Mouse (Mus musculus) hindbrain, postnatal 0 days (tissue): ENCODE data around the gene Cradd. TPM values are rescaled to one million over a fixed set of nuclear protein-coding genes. Genes with fewer than 3 reads are reported as not detected.

ENCODE experiments used
- ATAC-seq: fragments of 200-750 bp; cut with Nextera tagmentation; 2 replicates; pipeline ENCODE4 v1.8.0; 2017; ENCODE audit warnings: mild to moderate bottlenecking, moderate TSS enrichment, moderate library complexity
- DNase-seq: peaks from one replicate; pipeline ENCODE4 v3.0.0-alpha.2; 2015; ENCODE audit warnings: low spot score
- H3K27ac ChIP-seq: fragments of 300-500 bp; sonication (generic); 2 replicates; pipeline ENCODE4 v1.5.1; 2014; ENCODE audit warnings: mild to moderate bottlenecking
- H3K27me3 ChIP-seq: fragments of 300-500 bp; sonication (generic); 2 replicates; pipeline ENCODE4 v1.6.1; 2014; ENCODE audit warnings: low read length, mixed read lengths; ENCODE audit not compliant: insufficient read depth
- H3K36me3 ChIP-seq: fragments of 300-500 bp; sonication (generic); 2 replicates; pipeline ENCODE4 v1.6.1; 2014; ENCODE audit warnings: low read length, mixed read lengths; ENCODE audit not compliant: insufficient read depth
- H3K4me1 ChIP-seq: fragments of 300-500 bp; sonication (generic); 2 replicates; pipeline ENCODE4 v1.6.1; 2014; ENCODE audit warnings: antibody characterized with exemption, low read length, mixed read lengths; ENCODE audit not compliant: insufficient read depth
- H3K4me2 ChIP-seq: fragments of 300-500 bp; sonication (generic); 2 replicates; pipeline ENCODE4 v1.6.1; 2014; ENCODE audit warnings: low read depth, mild to moderate bottlenecking, low read length, moderate library complexity, mixed read lengths
- H3K4me3 ChIP-seq: fragments of 300-500 bp; sonication (generic); 2 replicates; pipeline ENCODE4 v1.5.1; 2014; ENCODE audit warnings: low read length
- H3K9ac ChIP-seq: fragments of 300-500 bp; sonication (generic); replicated peaks from 2 replicates; pipeline ENCODE4 v1.6.1; 2014; ENCODE audit warnings: mild to moderate bottlenecking, low read length, moderate library complexity, mixed read lengths
- H3K9me3 ChIP-seq: fragments of 300-500 bp; sonication (generic); 2 replicates; pipeline ENCODE4 v1.6.1; 2016; ENCODE audit warnings: low read length, mixed read lengths
- CTCF ChIP-seq: IDR thresholded peaks from 2 replicates; pipeline ENCODE4 v1.5.1; 2016; ENCODE audit warnings: antibody characterized with exemption, control low read depth, low read depth
- WGBS: fragments of 180-500 bp; shearing (Covaris S2); extraction: QIAGEN DNeasy Blood & Tissue Kit; methylation state at CpG from one replicate; pipeline ENCODE4 v1.1.7; 2014; 5-methylcytosine and 5-hydroxymethylcytosine counted together
- polyA plus RNA-seq: library from polyadenylated mRNA; unstranded; fragments of >200 nt; fragmentation: Nextera tagmentation; extraction: Ambion mirVana; gene quantifications from 2 replicates; pipeline ENCODE4 v1.2.1, GENCODE M21; 2015
- total RNA-seq: library from RNA; depleted of rRNA; stranded (reverse); fragments of >200 nt; gene quantifications from 2 replicates; pipeline ENCODE4 v1.2.3, GENCODE M21; 2014

The Cradd gene
- total and polyA plus RNA-seq, 2 experiments from 2014 or later = 8.9 to 15.5 TPM

DNA sequence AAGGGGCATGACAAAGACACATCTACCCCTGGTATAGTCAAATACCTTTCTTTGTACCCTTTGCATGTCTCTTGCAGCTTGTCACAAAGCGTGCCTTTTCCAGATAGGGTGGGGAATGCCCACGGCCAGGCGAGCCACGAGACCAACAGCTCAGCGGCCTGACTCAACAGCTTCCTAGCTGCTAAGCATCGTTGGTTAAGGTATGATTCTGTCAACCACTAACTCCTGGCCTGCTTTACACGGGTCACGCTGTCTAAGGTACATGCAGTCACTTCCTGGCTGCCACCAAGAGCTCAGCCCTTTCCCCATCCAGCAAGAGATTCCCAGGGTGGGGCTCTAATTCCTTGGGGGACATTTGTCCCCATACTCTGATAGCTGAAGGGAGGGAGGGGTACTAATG, 110.6 kb downstream of the Cradd start:
- ATAC-seq (no peak), DNase-seq (no peak)
- Histone ChIP-seq H3K4me3 (no peak overlapping the region), H3K4me1 (no peaks in the 10 kb centered on the region), H3K9me3 (no peaks in the 10 kb centered on the region), H3K4me2 (no peak overlapping the region), H3K9ac (no peak overlapping the region), H3K27ac (no peak overlapping the region), H3K36me3 (no peaks in the 10 kb centered on the region), H3K27me3 (no peaks in the 10 kb centered on the region)
- TF ChIP-seq CTCF = no peak
- 87% methylated on average over 8 of the region's 8 CpGs for WGBS

DNA sequence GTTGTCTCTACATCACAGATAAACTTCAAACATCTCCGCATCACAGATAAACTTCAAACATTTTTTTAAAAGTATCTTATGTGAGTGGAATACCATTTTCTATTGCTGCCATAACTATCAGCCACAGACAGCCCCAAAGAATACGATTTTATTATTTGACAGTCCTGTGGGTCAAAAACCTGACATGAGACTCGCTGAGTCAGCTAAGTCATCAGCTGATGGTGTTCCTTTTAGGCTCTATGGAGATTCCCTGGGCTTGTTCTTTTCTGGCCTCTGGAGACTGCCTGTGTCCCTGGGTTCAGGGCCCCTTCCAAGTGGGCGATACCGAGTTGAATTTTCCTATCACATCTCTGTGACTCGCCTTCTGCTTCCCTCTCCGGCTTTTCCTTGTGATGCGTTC, 112.3 kb downstream of the Cradd start:
- DNase-seq (no peak), ATAC-seq (no peak)
- no peaks in the 10 kb centered on the region for H3K4me1 ChIP-seq
- no peaks in the 10 kb centered on the region for H3K9me3 ChIP-seq
- no peak overlapping the region for H3K9ac ChIP-seq
- H3K36me3 ChIP-seq = no peaks in the 10 kb centered on the region
- TF ChIP-seq CTCF = no peak
- WGBS = 89% methylated on average over 8 of the region's 8 CpGs
- H3K4me2 ChIP-seq = no peak overlapping the region
- H3K27ac ChIP-seq = no peak overlapping the region
- no peaks in the 10 kb centered on the region for H3K27me3 ChIP-seq
- H3K4me3 ChIP-seq = no peak overlapping the region

DNA sequence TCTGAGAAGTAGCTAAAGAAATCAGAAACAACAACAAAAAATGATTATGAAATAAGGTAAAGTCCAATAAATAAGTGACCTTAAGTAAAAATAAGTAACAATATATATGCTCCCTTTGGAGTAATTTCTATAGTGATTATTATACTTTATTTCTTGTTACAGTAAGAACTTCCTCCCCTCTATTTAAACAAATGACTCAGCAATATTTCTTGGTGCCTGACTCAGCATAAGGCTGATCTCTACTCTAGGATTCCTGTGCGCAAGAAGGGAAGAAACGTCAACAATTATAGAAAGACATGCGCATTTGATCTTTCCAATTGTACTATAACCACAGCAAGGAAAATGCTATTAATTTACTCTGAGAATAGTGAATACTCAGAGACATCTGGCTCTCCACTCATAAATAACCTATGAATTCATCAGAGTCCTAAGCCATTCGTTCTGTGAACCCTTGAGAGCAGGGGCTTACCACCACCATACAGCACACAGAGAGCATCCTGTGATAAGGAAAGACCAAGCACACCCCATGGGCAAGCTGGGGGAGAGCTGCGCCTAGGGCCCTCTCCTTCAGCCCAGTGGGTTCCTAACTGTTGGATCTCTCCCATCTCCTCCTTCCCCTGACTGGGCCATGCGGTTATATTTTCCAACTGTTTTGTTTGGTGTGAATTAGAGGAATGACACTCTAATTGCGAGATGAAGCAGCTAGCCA, 113.1 kb downstream of the Cradd start:
- Histone ChIP-seq H3K4me1 (no peaks in the 10 kb centered on the region), H3K36me3 (no peaks in the 10 kb centered on the region), H3K9ac (no peak overlapping the region), H3K9me3 (no peaks in the 10 kb centered on the region), H3K4me3 (no peak overlapping the region), H3K27ac (no peak overlapping the region), H3K27me3 (no peaks in the 10 kb centered on the region), H3K4me2 (no peak overlapping the region)
- no peak for ATAC-seq
- no peak for DNase-seq
- 80% methylated on average over 7 of the region's 7 CpGs for WGBS
- TF ChIP-seq CTCF = no peak

DNA sequence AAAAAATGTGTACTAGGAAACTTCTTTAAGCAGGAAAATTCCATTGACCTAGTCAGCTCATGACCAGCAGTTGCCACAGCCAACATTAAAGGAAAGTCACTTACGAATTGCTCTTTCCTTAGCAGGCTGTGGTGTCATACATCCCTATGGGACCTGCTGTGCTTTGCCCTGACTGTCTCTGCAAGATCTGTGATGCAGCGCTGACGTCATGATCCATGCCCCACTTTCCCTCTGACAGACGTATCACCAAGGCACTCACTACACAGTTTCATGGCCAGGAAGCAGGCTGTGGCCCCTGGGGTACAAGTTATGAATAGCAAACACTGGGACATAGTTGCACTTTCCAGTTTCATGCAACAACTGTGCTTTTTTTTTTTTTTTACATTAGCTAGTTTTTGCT, 113.8 kb downstream of the Cradd start:
- WGBS = 68% methylated on average over 4 of the region's 4 CpGs

GRCm38 (mm10) chr10:95207423-95207822, 116.5 kb downstream of the Cradd start:
- TF ChIP-seq CTCF = no peak
- 81% methylated on average over 8 of the region's 8 CpGs for WGBS
- ATAC-seq = no peak

More for the DNA sequence above, 113.8 kb downstream of the Cradd start:
- Histone ChIP-seq H3K4me1 (no peaks in the 10 kb centered on the region), H3K4me2 (no peak overlapping the region), H3K27me3 (no peaks in the 10 kb centered on the region), H3K9ac (no peak overlapping the region), H3K9me3 (no peaks in the 10 kb centered on the region), H3K4me3 (no peak overlapping the region), H3K27ac (no peak overlapping the region), H3K36me3 (no peaks in the 10 kb centered on the region)
- DNase-seq = no peak
- ATAC-seq = no peak
- TF ChIP-seq CTCF = no peak

GRCm38 (mm10) chr10:95201514-95201913, 122.4 kb downstream of the Cradd start:
- DNase-seq (no peak), ATAC-seq (no peak)
- 89% methylated on average over 8 of the region's 8 CpGs for WGBS
- no peak overlapping the region for H3K9ac ChIP-seq
- H3K36me3 ChIP-seq = no peaks in the 10 kb centered on the region
- no peaks in the 10 kb centered on the region for H3K9me3 ChIP-seq
- TF ChIP-seq CTCF = no peak
- no peak overlapping the region for H3K27ac ChIP-seq
- H3K4me2 ChIP-seq = no peak overlapping the region
- H3K27me3 ChIP-seq = no peaks in the 10 kb centered on the region
- H3K4me3 ChIP-seq = no peak overlapping the region
- no peaks in the 10 kb centered on the region; the same call in 1 of the 2 replicates for H3K4me1 ChIP-seq

More at GRCm38 (mm10) chr10:95207423-95207822, 116.5 kb downstream of the Cradd start:
- H3K9me3 ChIP-seq = no peaks in the 10 kb centered on the region
- H3K27ac ChIP-seq = no peak overlapping the region
- no peaks in the 10 kb centered on the region for H3K4me1 ChIP-seq
- H3K9ac ChIP-seq = no peak overlapping the region
- H3K36me3 ChIP-seq = no peaks in the 10 kb centered on the region
- no peak overlapping the region for H3K4me3 ChIP-seq
- H3K27me3 ChIP-seq = no peaks in the 10 kb centered on the region
- H3K4me2 ChIP-seq = no peak overlapping the region
- no peak for DNase-seq

DNA sequence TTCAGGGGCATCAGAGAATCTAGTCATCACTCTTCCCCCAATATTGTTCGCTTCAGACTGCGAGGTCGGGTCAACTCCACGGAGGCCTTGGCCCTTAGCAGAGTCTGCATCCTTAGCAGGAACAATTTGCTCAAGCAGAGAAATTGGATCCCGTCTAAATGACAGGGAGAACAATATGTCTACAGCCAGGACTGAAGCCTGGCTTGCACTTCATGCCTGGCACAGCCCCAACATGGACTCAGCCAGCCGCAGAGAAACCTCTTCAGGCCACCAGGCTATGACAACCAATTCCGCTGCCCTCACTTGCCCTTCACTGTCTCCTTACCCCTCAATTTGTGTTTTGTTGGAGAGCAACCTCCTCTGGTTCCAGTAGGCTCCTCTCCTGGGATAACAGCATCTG, 123.6 kb downstream of the Cradd start:
- Histone ChIP-seq H3K27ac (no peak overlapping the region), H3K9me3 (no peaks in the 10 kb centered on the region), H3K4me1 (no peaks in the 10 kb centered on the region; the same call in 1 of the 2 replicates), H3K36me3 (no peaks in the 10 kb centered on the region), H3K4me3 (no peak overlapping the region), H3K4me2 (no peak overlapping the region), H3K9ac (no peak overlapping the region), H3K27me3 (no peaks in the 10 kb centered on the region)
- WGBS = 27% methylated on average over 7 of the region's 7 CpGs
- ATAC-seq (peak; percentile 18; the same call in 1 of the 2 replicates), DNase-seq (peak; percentile 67)
- TF ChIP-seq CTCF = no peak
